Mouse (Mus musculus) liver, embryonic 15.5 days (tissue): ENCODE results near the gene Ap3m1. TPM values are rescaled to one million over a fixed set of nuclear protein-coding genes. Genes with fewer than 3 reads are reported as not detected.
A peak's percentile ranks its signal among the peaks of the same experiment; 100 is the strongest.
"Not testable (repeated sequence)": the region's sequence is repeated elsewhere in the genome, so short reads cannot be mapped to it uniquely, and the experiment has no call there.

Source experiments
- ATAC-seq: fragments of 200-750 bp; cut with Nextera tagmentation; 2 replicates; pipeline ENCODE4 v1.8.0; 2017; ENCODE audit warnings: moderate number of reproducible peaks, mild to moderate bottlenecking, moderate library complexity; ENCODE audit not compliant: insufficient read depth
- H3K27ac ChIP-seq: fragments of 300-500 bp; sonication (generic); replicated peaks from 2 replicates; pipeline ENCODE4 v1.5.1; 2015; ENCODE audit warnings: mild to moderate bottlenecking, inconsistent platforms
- H3K27me3 ChIP-seq: fragments of 300-500 bp; sonication (generic); 2 replicates; pipeline ENCODE4 v1.6.1; 2015; ENCODE audit warnings: mild to moderate bottlenecking, inconsistent platforms
- H3K36me3 ChIP-seq: fragments of 300-500 bp; sonication (generic); replicated peaks from 2 replicates; pipeline ENCODE4 v1.6.1; 2015; ENCODE audit warnings: moderate library complexity, mild to moderate bottlenecking, inconsistent platforms
- H3K4me1 ChIP-seq: fragments of 300-500 bp; sonication (generic); replicated peaks from 2 replicates; pipeline ENCODE4 v1.6.1; 2015; ENCODE audit warnings: inconsistent platforms
- H3K4me2 ChIP-seq: fragments of 300-500 bp; sonication (generic); 2 replicates; pipeline ENCODE4 v1.6.1; 2015; ENCODE audit warnings: moderate library complexity, mild to moderate bottlenecking, inconsistent platforms
- H3K4me3 ChIP-seq: fragments of 300-500 bp; sonication (generic); replicated peaks from 2 replicates; pipeline ENCODE4 v1.5.1; 2015; ENCODE audit warnings: mild to moderate bottlenecking, inconsistent platforms
- H3K9ac ChIP-seq: fragments of 300-500 bp; sonication (generic); 2 replicates; pipeline ENCODE4 v1.6.1; 2015; ENCODE audit warnings: moderate library complexity, mild to moderate bottlenecking, inconsistent platforms
- H3K9me3 ChIP-seq: fragments of 300-500 bp; sonication (generic); replicated peaks from 2 replicates; pipeline ENCODE4 v1.6.1; 2016; ENCODE audit warnings: inconsistent platforms
- WGBS: fragments of 180-500 bp; shearing (Covaris S2); methylation state at CpG from one replicate; pipeline ENCODE4 v1.1.7; 2015; ENCODE audit warnings: mixed read lengths; ENCODE audit not compliant: insufficient replicate concordance; 5-methylcytosine and 5-hydroxymethylcytosine counted together
- polyA plus RNA-seq: library from polyadenylated mRNA; unstranded; fragments of >200 nt; fragmentation: Nextera tagmentation; extraction: Ambion mirVana; gene quantifications from 2 replicates; pipeline ENCODE4 v1.2.1, GENCODE M21; 2015

The Ap3m1 gene
- 29.0 and 30.2 TPM in 2 replicates for polyA plus RNA-seq

GRCm38 (mm10) chr14:21052112-21052780 is at the start of gene Ap3m1, which contains the start of gene Adk:
Gene Ap3m1 (minus strand): TSS chr14:21052508.
Gene Adk (plus strand): TSS chr14:21052574.
- H3K27ac ChIP-seq = peak within 1 kb of the TSS; percentile 90
- H3K4me3 ChIP-seq = peak within 1 kb of the TSS; percentile 79
- H3K4me2 ChIP-seq = peak within 1 kb of the TSS; percentile 99
- H3K36me3 ChIP-seq = no peaks in the 10 kb centered on the region
- WGBS = under 1% methylated on average over 48 of the region's 48 CpGs
- peaks cover 30% of the 10 kb centered on the region for H3K4me1 ChIP-seq
- H3K9me3 ChIP-seq = no peaks in the 10 kb centered on the region; the same call in 1 of the 2 replicates
- ATAC-seq = peak; percentile 97
- peak within 1 kb of the TSS; percentile 86 for H3K9ac ChIP-seq
- no peaks in the 10 kb centered on the region for H3K27me3 ChIP-seq

GRCm38 (mm10) chr14:21101562-21101961 is 49.3 kb upstream of the Ap3m1 start:
- Histone ChIP-seq H3K4me1 (peaks cover 14% of the 10 kb centered on the region), H3K4me3 (no peak overlapping the region), H3K4me2 (no peak overlapping the region), H3K36me3 (0 out of 2 replicates have a peak, but pooled peaks cover 4% of the 10 kb centered on the region), H3K9ac (no peak overlapping the region), H3K9me3 (no peaks in the 10 kb centered on the region), H3K27ac (peak overlapping the region; percentile 39; the same call in 1 of the 2 replicates), H3K27me3 (no peaks in the 10 kb centered on the region)
- 19% methylated on average over 7 of the region's 7 CpGs for WGBS
- ATAC-seq = no peak

GRCm38 (mm10) chr14:21100876-21101275 is 48.6 kb upstream of the Ap3m1 start:
- Histone ChIP-seq H3K4me1 (peaks cover 14% of the 10 kb centered on the region), H3K27ac (no peak overlapping the region), H3K9ac (no peak overlapping the region), H3K9me3 (no peaks in the 10 kb centered on the region), H3K4me2 (no peak overlapping the region), H3K36me3 (0 out of 2 replicates have a peak, but pooled peaks cover 7% of the 10 kb centered on the region), H3K4me3 (no peak overlapping the region), H3K27me3 (no peaks in the 10 kb centered on the region)
- no peak for ATAC-seq
- WGBS = 60% methylated on average over 2 of the region's 2 CpGs

- peaks cover 16% of the 10 kb centered on the region for H3K4me1 ChIP-seq
- H3K27me3 ChIP-seq = no peaks in the 10 kb centered on the region
- 0 out of 2 replicates have a peak, but pooled peaks cover 15% of the 10 kb centered on the region for H3K36me3 ChIP-seq
- no peak overlapping the region for H3K4me3 ChIP-seq
- H3K9ac ChIP-seq = no peak overlapping the region
- no peak for ATAC-seq
- no peak overlapping the region for H3K4me2 ChIP-seq
- no peaks in the 10 kb centered on the region for H3K9me3 ChIP-seq
- 63% methylated on average over 7 of the region's 7 CpGs for WGBS
- no peak overlapping the region for H3K27ac ChIP-seq
These were observed 47.1 kb upstream of the Ap3m1 start for GRCm38 (mm10) chr14:21099371-21099770.

GRCm38 (mm10) chr14:21096689-21097088 is 44.4 kb upstream of the Ap3m1 start:
- H3K9ac ChIP-seq = no peak overlapping the region
- H3K27ac ChIP-seq = peak overlapping the region; percentile 53
- no peak overlapping the region for H3K4me3 ChIP-seq
- 64% methylated on average over 4 of the region's 4 CpGs for WGBS
- peaks cover 26% of the 10 kb centered on the region for H3K36me3 ChIP-seq
- H3K4me1 ChIP-seq = peaks cover 16% of the 10 kb centered on the region
- H3K27me3 ChIP-seq = no peaks in the 10 kb centered on the region
- H3K9me3 ChIP-seq = no peaks in the 10 kb centered on the region
- no peak overlapping the region for H3K4me2 ChIP-seq
- peak; percentile 74 for ATAC-seq

GRCm38 (mm10) chr14:21096279-21096678 is 44.0 kb upstream of the Ap3m1 start:
- H3K36me3 ChIP-seq = peaks cover 26% of the 10 kb centered on the region
- no peak overlapping the region for H3K4me2 ChIP-seq
- ATAC-seq = no peak
- no peak overlapping the region for H3K9ac ChIP-seq
- H3K9me3 ChIP-seq = no peaks in the 10 kb centered on the region
- no peaks in the 10 kb centered on the region for H3K27me3 ChIP-seq
- H3K27ac ChIP-seq = 0 out of 2 replicates have a peak overlapping the region, but pooled peaks have one; percentile 51
- no peak overlapping the region for H3K4me3 ChIP-seq
- peaks cover 13% of the 10 kb centered on the region for H3K4me1 ChIP-seq

GRCm38 (mm10) chr14:21094161-21094560 is 41.9 kb upstream of the Ap3m1 start:
- peaks cover 26% of the 10 kb centered on the region for H3K36me3 ChIP-seq
- not testable (repeated sequence) for H3K27me3 ChIP-seq, H3K4me2 ChIP-seq, H3K4me3 ChIP-seq, H3K27ac ChIP-seq, H3K9ac ChIP-seq, H3K9me3 ChIP-seq, ATAC-seq
- peaks cover 21% of the 10 kb centered on the region for H3K4me1 ChIP-seq

GRCm38 (mm10) chr14:21090930-21091486 is 38.7 kb upstream of the Ap3m1 start:
- no peak for ATAC-seq
- Histone ChIP-seq H3K4me2 (no peak overlapping the region), H3K9ac (no peak overlapping the region), H3K4me1 (peaks cover 42% of the 10 kb centered on the region), H3K4me3 (no peak overlapping the region), H3K27ac (no peak overlapping the region), H3K27me3 (no peaks in the 10 kb centered on the region), H3K36me3 (peaks cover 21% of the 10 kb centered on the region), H3K9me3 (no peaks in the 10 kb centered on the region)
- WGBS = 76% methylated on average over 3 of the region's 3 CpGs

GRCm38 (mm10) chr14:21090400-21090799 is 38.1 kb upstream of the Ap3m1 start:
- Histone ChIP-seq H3K27ac (0 out of 2 replicates have a peak overlapping the region, but pooled peaks have one; percentile 30), H3K9ac (no peak overlapping the region), H3K4me3 (no peak overlapping the region), H3K27me3 (no peaks in the 10 kb centered on the region), H3K4me2 (peak overlapping the region; percentile 13; the same call in 1 of the 2 replicates), H3K9me3 (no peaks in the 10 kb centered on the region), H3K4me1 (peaks cover 45% of the 10 kb centered on the region), H3K36me3 (peaks cover 21% of the 10 kb centered on the region)
- no peak for ATAC-seq
- 28% methylated on average over 3 of the region's 3 CpGs for WGBS

GRCm38 (mm10) chr14:21088731-21089130 is 36.4 kb upstream of the Ap3m1 start:
- H3K4me3 ChIP-seq = no peak overlapping the region
- H3K9me3 ChIP-seq = no peaks in the 10 kb centered on the region
- H3K36me3 ChIP-seq = peaks cover 13% of the 10 kb centered on the region
- peaks cover 56% of the 10 kb centered on the region for H3K4me1 ChIP-seq
- H3K9ac ChIP-seq = no peak overlapping the region
- H3K27ac ChIP-seq = no peak overlapping the region
- WGBS = 57% methylated on average over 3 of the region's 3 CpGs
- H3K4me2 ChIP-seq = no peak overlapping the region
- no peak for ATAC-seq
- no peaks in the 10 kb centered on the region for H3K27me3 ChIP-seq

- no peak overlapping the region for H3K9ac ChIP-seq
- peaks cover 67% of the 10 kb centered on the region for H3K4me1 ChIP-seq
- WGBS = 70% methylated on average over 4 of the region's 4 CpGs
- 0 out of 2 replicates have a peak overlapping the region, but pooled peaks have one; percentile 25 for H3K27ac ChIP-seq
- H3K9me3 ChIP-seq = no peaks in the 10 kb centered on the region
- no peak overlapping the region for H3K4me2 ChIP-seq
- H3K4me3 ChIP-seq = no peak overlapping the region
- no peak for ATAC-seq
- H3K36me3 ChIP-seq = peaks cover 9% of the 10 kb centered on the region
- H3K27me3 ChIP-seq = no peaks in the 10 kb centered on the region
These were observed 35.2 kb upstream of the Ap3m1 start for GRCm38 (mm10) chr14:21087390-21088060.
